Comparison of ENCODE assay signal across 16 mouse cellular contexts in the genomic region with DNA sequence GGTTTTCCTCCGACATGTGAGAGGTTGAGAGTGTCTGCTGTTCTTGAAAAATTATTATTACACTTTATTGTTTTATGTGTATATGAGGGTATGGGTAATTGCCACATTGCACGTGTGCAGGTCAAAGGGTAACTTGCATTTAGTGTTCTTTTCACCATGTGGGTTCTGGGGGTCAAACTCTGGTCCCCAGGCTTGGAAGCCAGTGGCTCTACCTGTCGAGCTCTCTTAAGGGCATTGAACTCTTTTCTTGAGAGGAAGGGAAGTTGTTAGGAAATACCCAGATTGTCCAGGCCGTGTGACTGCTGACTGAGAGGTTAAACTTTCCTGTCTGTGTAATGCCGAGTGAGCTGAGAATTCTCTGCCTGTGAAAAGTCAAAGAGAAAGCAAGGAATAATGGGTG.
"Had no signal": no experiment of that assay in that cellular context is flagged by ENCODE, and none has a peak within 500 bp of the region (broad histone marks: within the 10 kb centered on the region; RNA-seq: fewer than 3 reads in every experiment).

No protein-coding gene starts in this region.

- H3K27me3 ChIP-seq: liver, embryonic 15.5 days; megakaryocyte, embryonic 14.5 days; midbrain, embryonic 12.5 days; neural tube, embryonic 12.5 days had no signal

- H3K27ac ChIP-seq: liver, embryonic 15.5 days; midbrain, embryonic 12.5 days; neural tube, embryonic 12.5 days had no signal

- H3K9ac ChIP-seq: liver, embryonic 15.5 days; liver, postnatal 0 days; lung, embryonic 14.5 days; midbrain, embryonic 12.5 days; neural tube, embryonic 12.5 days had no signal

- H3K36me3 ChIP-seq: liver, embryonic 15.5 days; midbrain, embryonic 12.5 days; neural tube, embryonic 12.5 days had no signal

- ATAC-seq: liver, postnatal 0 days; midbrain, embryonic 16.5 days had no signal

- DNase-seq: liver, postnatal 0 days; lung, embryonic 14.5 days; lung, postnatal 10 days; lung, postnatal 4 days; midbrain, embryonic 14.5 days; right cerebral cortex, postnatal 14 days; spleen, adult 18-20 months; thymus, adult 18-20 months; thymus, postnatal 14 days; thymus, postnatal 36 days had no signal

- H3K4me1 ChIP-seq: midbrain, embryonic 12.5 days; neural tube, embryonic 12.5 days had no signal

- H3K9me3 ChIP-seq: liver, embryonic 15.5 days; midbrain, embryonic 12.5 days; neural tube, embryonic 12.5 days had no signal

- H3K4me3 ChIP-seq: liver, embryonic 15.5 days; midbrain, embryonic 12.5 days; myocyte; neural tube, embryonic 12.5 days had no signal

- H3K4me2 ChIP-seq: liver, embryonic 15.5 days; lung, embryonic 14.5 days; midbrain, embryonic 12.5 days; neural tube, embryonic 12.5 days had no signal
